Mouse (Mus musculus) megakaryocyte, embryonic 14.5 days (primary cell): ENCODE data around the gene Jph4.

Source experiments
- FLI1 ChIP-seq: IDR thresholded peaks from 2 replicates; pipeline ENCODE4 v1.6.1; 2012; ENCODE audit warnings: low read length, inconsistent platforms, mixed read lengths
- GATA1 ChIP-seq: IDR thresholded peaks from 3 replicates; pipeline ENCODE4 v1.6.1; 2012; ENCODE audit warnings: mixed read lengths, low read length, inconsistent platforms, borderline replicate concordance

- TF ChIP-seq GATA1 (no peak), FLI1 (no peak)
Observed at GRCm38 (mm10) chr14:55135676-55136075, 18.9 kb upstream of the Jph4 start.
